Mouse (Mus musculus): ENCODE measurements at regions not wholly inside any gene's neighbourhood (a gene's known extent, or its start where the extent isn't known, plus 50 kb on each side); places are given as distances from the start of the nearest gene placed in this dataset.

DNA sequence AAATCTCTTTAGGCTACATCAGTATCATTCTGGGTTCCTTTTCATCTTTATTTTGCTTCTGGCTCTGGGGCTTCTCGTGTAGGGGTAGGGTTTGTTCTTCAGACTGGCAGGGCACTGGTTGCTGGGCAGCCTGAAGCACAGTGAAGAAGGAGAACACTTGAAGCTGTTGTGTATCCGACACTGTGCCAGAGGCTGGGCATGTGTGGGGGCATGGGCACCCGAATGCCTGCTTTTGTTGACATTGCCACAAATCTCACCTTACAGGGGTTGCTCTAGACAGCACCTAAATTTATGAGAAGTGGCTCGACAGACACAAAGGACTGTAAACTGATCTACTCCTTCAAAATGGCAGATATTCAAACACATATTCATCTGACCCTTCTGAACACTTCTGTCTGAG lies 376.0 kb downstream of the Cd109 start:
- 29% methylated on average over 4 of the region's 4 CpGs for WGBS
- TF ChIP-seq CTCF (IDR thresholded peaks at IDR 0.05; ENCODE audit: low read depth), result no peak

DNA sequence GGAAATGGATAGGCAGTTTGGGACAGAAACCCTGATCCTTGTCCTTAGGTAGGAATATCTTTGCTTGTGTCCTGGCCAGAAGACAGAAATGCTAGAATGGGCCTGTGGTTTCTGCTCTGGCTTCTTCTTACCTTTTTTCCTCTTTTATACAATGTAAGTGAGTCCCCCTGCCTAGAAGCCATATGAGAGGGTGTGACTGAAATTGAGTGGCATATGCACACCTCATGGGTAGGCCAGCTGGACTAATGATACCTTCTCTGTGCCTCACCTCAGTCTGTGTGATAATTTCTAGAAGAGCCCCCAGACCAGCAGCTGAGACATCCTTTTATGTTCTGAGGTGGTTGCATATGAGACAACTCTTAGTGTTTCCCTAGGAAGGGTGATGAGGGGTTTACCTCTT lies 385.7 kb downstream of the Cd109 start:
- H3K4me3 ChIP-seq (replicated peaks; ENCODE audit: low read depth, low read length), result no peak overlapping the region
- no peaks in the 10 kb centered on the region for H3K9me3 ChIP-seq (replicated peaks; ENCODE audit: low read length)
- H3K27ac ChIP-seq, result no peak overlapping the region
- no peaks in the 10 kb centered on the region for H3K4me1 ChIP-seq (replicated peaks; ENCODE audit: insufficient read depth, low read length)
- DNase-seq (ENCODE audit: low spot score) (no peak), ATAC-seq (replicated peaks; ENCODE audit: low FRiP score, low read depth) (no peak)
- H3K9ac ChIP-seq (ENCODE audit: low read depth, low read length), result no peak overlapping the region
- no peaks in the 10 kb centered on the region for H3K27me3 ChIP-seq (ENCODE audit: insufficient read depth, low read length)
- H3K36me3 ChIP-seq (ENCODE audit: insufficient read depth, low read length), result no peaks in the 10 kb centered on the region
- no peak overlapping the region for H3K4me2 ChIP-seq (ENCODE audit: low read length)
- TF ChIP-seq CTCF (IDR thresholded peaks at IDR 0.05; ENCODE audit: low read depth), result no peak

More for the DNA sequence above, 376.0 kb downstream of the Cd109 start:
- no peak overlapping the region for H3K27ac ChIP-seq
- no peaks in the 10 kb centered on the region for H3K4me1 ChIP-seq (replicated peaks; ENCODE audit: insufficient read depth, low read length)
- peak; percentile 53 for DNase-seq (ENCODE audit: low spot score)
- no peaks in the 10 kb centered on the region for H3K9me3 ChIP-seq (replicated peaks; ENCODE audit: low read length)
- no peak overlapping the region for H3K9ac ChIP-seq (ENCODE audit: low read depth, low read length)
- H3K36me3 ChIP-seq (ENCODE audit: insufficient read depth, low read length), result no peaks in the 10 kb centered on the region
- no peak overlapping the region for H3K4me3 ChIP-seq (replicated peaks; ENCODE audit: low read depth, low read length)
- ATAC-seq (replicated peaks; ENCODE audit: low FRiP score, low read depth), result peak; percentile 75
- H3K4me2 ChIP-seq (ENCODE audit: low read length), result no peak overlapping the region
- H3K27me3 ChIP-seq (ENCODE audit: insufficient read depth, low read length), result no peaks in the 10 kb centered on the region

DNA sequence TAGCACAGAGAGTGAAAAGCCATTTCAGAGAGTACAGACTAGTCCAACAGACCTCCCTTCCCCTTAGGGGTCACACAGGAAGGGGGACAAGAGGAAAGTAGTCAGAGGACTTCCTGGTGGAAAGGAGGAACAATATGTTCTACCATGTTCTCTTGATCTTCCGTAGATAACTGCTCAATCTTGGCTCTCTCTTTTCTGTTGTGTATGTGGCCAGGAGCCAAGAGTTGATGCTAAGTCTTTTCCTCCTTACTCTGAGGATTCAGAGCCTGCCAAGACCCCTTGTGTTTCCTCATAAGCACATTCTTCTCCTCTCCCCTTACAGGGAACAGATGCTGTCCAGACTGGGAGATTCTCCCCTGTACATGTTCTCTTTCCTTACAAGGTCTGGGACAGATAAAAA lies 386.6 kb downstream of the Cd109 start:
- no peak for ATAC-seq (replicated peaks; ENCODE audit: low FRiP score, low read depth)

DNA sequence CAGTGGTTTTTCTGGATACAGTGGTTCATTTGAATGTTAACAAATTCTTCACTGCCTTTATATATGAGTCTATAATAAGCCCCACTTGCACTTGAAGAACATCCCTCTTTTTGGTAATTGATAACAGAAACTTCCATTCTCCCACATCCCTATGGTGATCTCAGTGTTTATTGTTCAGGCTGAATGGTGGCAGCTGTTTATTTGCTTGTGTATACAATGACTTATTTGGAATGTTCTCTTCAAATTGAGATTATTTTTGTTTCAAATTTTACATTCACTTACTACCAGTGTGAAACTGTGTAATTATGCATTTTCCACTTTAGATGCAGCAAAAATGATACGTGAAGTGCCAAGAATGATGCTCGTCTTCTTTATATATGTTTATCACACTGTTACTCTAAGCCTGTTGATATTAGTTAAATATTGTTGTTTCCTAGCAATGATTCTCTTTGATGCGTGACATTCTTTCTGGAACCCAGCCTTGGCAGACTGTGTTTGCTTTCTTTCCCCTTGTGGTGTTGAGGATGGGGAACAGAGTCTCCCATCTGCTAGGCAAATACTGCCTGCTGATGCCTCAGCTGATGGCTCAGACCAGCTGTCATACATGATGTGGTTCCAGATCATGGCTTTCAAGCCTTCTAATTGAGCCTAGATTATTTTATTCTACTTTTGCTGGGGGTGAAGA lies 389.1 kb downstream of the Cd109 start:
- no peak overlapping the region for H3K4me2 ChIP-seq (ENCODE audit: low read length)
- H3K9me3 ChIP-seq (replicated peaks; ENCODE audit: low read length), result no peaks in the 10 kb centered on the region
- 88% methylated on average over 3 of the region's 3 CpGs for WGBS
- H3K36me3 ChIP-seq (ENCODE audit: insufficient read depth, low read length), result no peaks in the 10 kb centered on the region
- H3K27me3 ChIP-seq (ENCODE audit: insufficient read depth, low read length), result no peaks in the 10 kb centered on the region
- ATAC-seq (replicated peaks; ENCODE audit: low FRiP score, low read depth) (no peak), DNase-seq (ENCODE audit: low spot score) (no peak)
- H3K27ac ChIP-seq, result no peak overlapping the region
- H3K4me1 ChIP-seq (replicated peaks; ENCODE audit: insufficient read depth, low read length), result no peaks in the 10 kb centered on the region
- no peak overlapping the region for H3K4me3 ChIP-seq (replicated peaks; ENCODE audit: low read depth, low read length)
- TF ChIP-seq CTCF (IDR thresholded peaks at IDR 0.05; ENCODE audit: low read depth), result no peak
- H3K9ac ChIP-seq (ENCODE audit: low read depth, low read length), result no peak overlapping the region

More for the DNA sequence above, 386.6 kb downstream of the Cd109 start:
- H3K9ac ChIP-seq (ENCODE audit: low read depth, low read length), result no peak overlapping the region
- H3K4me2 ChIP-seq (ENCODE audit: low read length), result no peak overlapping the region
- no peaks in the 10 kb centered on the region for H3K27me3 ChIP-seq (ENCODE audit: insufficient read depth, low read length)
- DNase-seq (ENCODE audit: low spot score), result peak; percentile 68
- no peaks in the 10 kb centered on the region for H3K9me3 ChIP-seq (replicated peaks; ENCODE audit: low read length)
- no peak for TF ChIP-seq CTCF (IDR thresholded peaks at IDR 0.05; ENCODE audit: low read depth)
- H3K4me3 ChIP-seq (replicated peaks; ENCODE audit: low read depth, low read length), result no peak overlapping the region
- H3K27ac ChIP-seq, result no peak overlapping the region
- no peaks in the 10 kb centered on the region for H3K4me1 ChIP-seq (replicated peaks; ENCODE audit: insufficient read depth, low read length)
- H3K36me3 ChIP-seq (ENCODE audit: insufficient read depth, low read length), result no peaks in the 10 kb centered on the region
- WGBS, result 64% methylated on average over 1 of the region's 1 CpGs

DNA sequence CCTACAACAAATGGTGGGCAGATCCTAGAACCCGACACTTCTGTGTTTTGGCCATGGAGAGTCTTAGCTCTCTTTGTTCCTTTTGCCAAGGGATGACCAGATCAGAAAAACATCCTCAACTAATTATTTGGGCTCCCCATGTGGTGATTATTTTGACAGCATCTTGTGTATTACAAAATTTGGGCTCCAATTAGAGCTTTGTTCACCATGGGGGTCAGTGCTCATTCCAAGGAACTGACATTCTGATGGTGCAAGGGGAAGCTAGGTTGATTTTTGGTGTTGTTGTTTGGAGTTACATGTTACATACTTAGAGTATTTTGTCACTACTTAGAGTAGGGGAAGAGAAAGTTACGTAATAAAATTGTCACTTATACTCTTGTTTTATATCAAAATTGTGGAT lies 406.9 kb downstream of the Cd109 start:
- Histone ChIP-seq H3K4me1 (replicated peaks; ENCODE audit: insufficient read depth, low read length) (no peaks in the 10 kb centered on the region), H3K4me3 (replicated peaks; ENCODE audit: low read depth, low read length) (no peak overlapping the region), H3K27me3 (ENCODE audit: insufficient read depth, low read length) (no peaks in the 10 kb centered on the region), H3K4me2 (ENCODE audit: low read length) (no peak overlapping the region), H3K36me3 (ENCODE audit: insufficient read depth, low read length) (no peaks in the 10 kb centered on the region), H3K9ac (ENCODE audit: low read depth, low read length) (no peak overlapping the region), H3K9me3 (replicated peaks; ENCODE audit: low read length) (no peaks in the 10 kb centered on the region), H3K27ac (no peak overlapping the region)
- ATAC-seq (replicated peaks; ENCODE audit: low FRiP score, low read depth), result no peak
- WGBS, result 95% methylated on average over 2 of the region's 2 CpGs
- no peak for TF ChIP-seq CTCF (IDR thresholded peaks at IDR 0.05; ENCODE audit: low read depth)
- no peak for DNase-seq (ENCODE audit: low spot score)

DNA sequence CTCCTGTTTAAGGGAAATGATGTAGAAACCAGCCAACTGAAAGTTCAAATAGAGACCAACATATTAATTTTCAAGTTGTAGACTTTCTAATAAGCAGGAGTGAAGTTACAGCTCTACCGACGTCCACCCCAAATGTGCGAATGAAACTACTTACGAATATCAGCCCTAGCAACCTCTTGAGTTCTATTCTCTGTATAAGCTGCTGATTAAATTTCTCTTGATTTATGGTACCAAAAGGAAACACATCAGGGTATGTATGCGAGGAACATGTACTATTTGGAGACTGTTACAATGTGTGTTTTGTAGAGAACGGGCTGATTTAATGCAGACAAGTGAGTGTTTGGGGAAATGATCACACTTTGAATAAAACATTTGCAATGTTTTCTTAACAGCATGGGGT lies 412.9 kb downstream of the Cd109 start:
- H3K27me3 ChIP-seq (ENCODE audit: insufficient read depth, low read length), result no peaks in the 10 kb centered on the region
- H3K9me3 ChIP-seq (replicated peaks; ENCODE audit: low read length), result no peaks in the 10 kb centered on the region
- DNase-seq (ENCODE audit: low spot score) (no peak), ATAC-seq (replicated peaks; ENCODE audit: low FRiP score, low read depth) (no peak)
- H3K36me3 ChIP-seq (ENCODE audit: insufficient read depth, low read length), result no peaks in the 10 kb centered on the region
- H3K4me1 ChIP-seq (replicated peaks; ENCODE audit: insufficient read depth, low read length), result no peaks in the 10 kb centered on the region
- no peak overlapping the region for H3K4me3 ChIP-seq (replicated peaks; ENCODE audit: low read depth, low read length)
- H3K9ac ChIP-seq (ENCODE audit: low read depth, low read length), result no peak overlapping the region
- H3K4me2 ChIP-seq (ENCODE audit: low read length), result no peak overlapping the region
- WGBS, result 73% methylated on average over 6 of the region's 6 CpGs
- no peak overlapping the region for H3K27ac ChIP-seq
- TF ChIP-seq CTCF (IDR thresholded peaks at IDR 0.05; ENCODE audit: low read depth), result no peak

DNA sequence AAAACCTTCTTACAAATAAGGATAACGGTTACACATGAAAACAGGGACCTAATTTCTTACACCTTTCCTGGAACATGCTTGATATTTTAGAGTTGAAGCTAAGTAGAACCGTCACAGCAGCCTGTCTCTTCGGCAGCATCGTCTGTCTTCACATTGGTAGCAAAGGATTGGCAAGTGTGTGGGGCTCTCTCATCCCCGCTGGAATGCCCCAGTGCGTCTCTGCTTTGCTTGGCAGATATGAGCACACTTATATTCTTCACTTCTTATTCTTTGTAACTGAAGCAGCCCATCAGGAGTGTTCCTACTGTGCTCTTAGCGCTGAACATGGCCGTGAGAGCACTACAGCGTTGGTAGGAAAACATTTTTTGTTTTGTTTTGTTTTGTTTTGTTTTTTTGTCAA lies 414.1 kb downstream of the Cd109 start:
- DNase-seq (ENCODE audit: low spot score) (no peak), ATAC-seq (replicated peaks; ENCODE audit: low FRiP score, low read depth) (no peak)
- no peaks in the 10 kb centered on the region for H3K4me1 ChIP-seq (replicated peaks; ENCODE audit: insufficient read depth, low read length)
- 68% methylated on average over 9 of the region's 9 CpGs for WGBS
- no peak overlapping the region for H3K4me2 ChIP-seq (ENCODE audit: low read length)
- TF ChIP-seq CTCF (IDR thresholded peaks at IDR 0.05; ENCODE audit: low read depth), result no peak
- H3K27ac ChIP-seq, result no peak overlapping the region
- no peaks in the 10 kb centered on the region for H3K27me3 ChIP-seq (ENCODE audit: insufficient read depth, low read length)
- H3K36me3 ChIP-seq (ENCODE audit: insufficient read depth, low read length), result no peaks in the 10 kb centered on the region
- no peaks in the 10 kb centered on the region for H3K9me3 ChIP-seq (replicated peaks; ENCODE audit: low read length)
- H3K9ac ChIP-seq (ENCODE audit: low read depth, low read length), result no peak overlapping the region
- no peak overlapping the region for H3K4me3 ChIP-seq (replicated peaks; ENCODE audit: low read depth, low read length)

Measured in kidney, postnatal 0 days (tissue).